ENCODE assay signal across 8 mouse cellular contexts in the genomic region with DNA sequence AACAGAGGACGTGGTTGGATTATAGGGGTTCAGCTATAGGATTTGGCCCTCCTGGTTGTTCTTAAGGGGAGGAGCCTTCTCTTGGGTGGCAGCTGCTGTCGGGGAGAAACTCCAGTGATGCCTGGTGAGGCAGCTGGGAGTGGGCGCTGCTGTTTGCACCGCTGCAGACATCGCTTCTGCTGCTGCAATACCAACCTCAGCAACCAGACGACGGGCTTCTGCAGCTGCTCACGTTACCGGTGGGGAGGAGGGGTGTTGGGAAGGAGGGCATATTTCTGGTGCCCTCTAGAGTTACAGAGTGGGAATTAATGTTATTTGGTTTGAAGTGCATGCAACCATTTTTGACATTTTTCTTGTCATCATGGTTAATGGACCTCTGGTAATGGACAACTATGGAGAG. TPM values are rescaled to one million over a fixed set of nuclear protein-coding genes. Genes with fewer than 3 reads are reported as not detected.
DNase-seq lines count a peak whose midpoint lies in the region; ATAC-seq and TF ChIP-seq lines count a peak whose summit lies in the region.

No protein-coding gene starts in this region.

- intact Hi-C loops in left cerebral cortex, adult 2 months (cut with DNase I): loop anchor here (2.0 to 5.0 kb wide), 2 partner anchors 77 to 221 kb away; a partner anchor contains a TSS

- TF ChIP-seq CTCF in left cerebral cortex, adult 2 months (IDR thresholded peaks at IDR 0.05): peak; percentile 82

- H3K27me3 ChIP-seq in hindbrain, embryonic 16.5 days (replicated peaks; ENCODE audit: control insufficient read depth, insufficient read depth, low read length): no peaks in the 10 kb centered on the region

- WGBS in hindbrain, embryonic 16.5 days: under 1% methylated on average over 9 of the region's 9 CpGs
- 0% methylated on average over 9 of the region's 9 CpGs for WGBS in macrophage (ENCODE audit: missing documents)

- peak overlapping the region; percentile 84 for H3K4me3 ChIP-seq in hindbrain, embryonic 16.5 days (ENCODE audit: low read length)
- H3K4me3 ChIP-seq in left cerebral cortex, adult 2 months: peak overlapping the region; percentile 77
- peak overlapping the region; percentile 86 for H3K4me3 ChIP-seq in macrophage (ENCODE audit: inconsistent target)

- H3K36me3 ChIP-seq in hindbrain, embryonic 16.5 days (ENCODE audit: control insufficient read depth, insufficient read depth, low read length): 0 out of 2 replicates have a peak, but pooled peaks cover 6% of the 10 kb centered on the region
- H3K36me3 ChIP-seq in macrophage (ENCODE audit: inconsistent target): peaks cover 7% of the 10 kb centered on the region; the same call in 1 of the 2 replicates

- ATAC-seq in hindbrain, embryonic 16.5 days: no peak

- peak overlapping the region; percentile 95 for H3K9ac ChIP-seq in hindbrain, embryonic 16.5 days (ENCODE audit: low read depth, low read length)

- H3K4me2 ChIP-seq in hindbrain, embryonic 16.5 days (ENCODE audit: low read length): peak overlapping the region; percentile 79

- peaks cover 18% of the 10 kb centered on the region for H3K4me1 ChIP-seq in hindbrain, embryonic 16.5 days (ENCODE audit: control insufficient read depth, insufficient read depth, low read depth, low read length)

- peak; percentile 87 for DNase-seq in R1 (ENCODE audit: low read depth, low spot score)
- DNase-seq in cerebellum, postnatal 25 days: peak; percentile 48 to 66
- DNase-seq in frontal cortex, postnatal 36 days (ENCODE audit: low spot score in 2 of 2): peak; percentile 67 to 70
- peak; percentile 44 to 71 for DNase-seq in left cerebral cortex, adult 2 months (ENCODE audit: extremely low spot score in 1 of 2, low spot score in 2 of 2)
- peak; percentile 58 for DNase-seq in retina, postnatal 7 days (ENCODE audit: low read depth, low spot score)
- DNase-seq in urinary bladder, adult 2 months (ENCODE audit: low spot score): peak; percentile 24

- peak overlapping the region; percentile 99 for H3K27ac ChIP-seq in hindbrain, embryonic 16.5 days (ENCODE audit: low read depth, low read length)
- peak overlapping the region; percentile 96 for H3K27ac ChIP-seq in left cerebral cortex, adult 2 months
- H3K27ac ChIP-seq in macrophage: peak overlapping the region; percentile 68

- peaks cover 56% of the 10 kb centered on the region for H3K79me2 ChIP-seq in macrophage (ENCODE audit: inconsistent target)

- H3K9me3 ChIP-seq in hindbrain, embryonic 16.5 days (ENCODE audit: control insufficient read depth, low read length): no peaks in the 10 kb centered on the region

RNA-seq across cellular contexts. Expression of a gene that starts 1.4 kb away (rescaled TPM):
- 44.9 and 54.4 TPM in 2 replicates for polyA plus RNA-seq in hindbrain, embryonic 16.5 days (2015; fragmentation: Nextera tagmentation; extraction: Ambion mirVana)
- 10 to 100 TPM; 91.5 to 93.8 TPM for total RNA-seq in left cerebral cortex, adult 2 months (2021)
- 100 to 1,000 TPM in 20 of 26 experiments, 10 to 100 TPM in 6; 64.0 to 199 (median 135) TPM for total RNA-seq in macrophage (2018; cell fraction: chromatin; rRNA removed)
- total RNA-seq in macrophage (2018; cell fraction: cytosol; rRNA removed): 10 to 100 TPM; 12.1 to 32.2 (median 20.3) TPM
- total RNA-seq in macrophage (2018; cell fraction: nucleus; rRNA removed): 100 to 1,000 TPM in 5 of 26 experiments, 10 to 100 TPM in 21; 22.0 to 124 (median 65.2) TPM
- 17.9 to 26.5 TPM (median 24.2 TPM) in 3 replicates for polyA plus RNA-seq in macrophage (2018)
- polyA plus RNA-seq in urinary bladder, adult 2 months (2012; rRNA removed): 31.5 and 35.1 TPM in 2 replicates

Comparison
In these comparisons a context has a peak if more than half of its experiments do, and no peak if none do; other contexts are left out.
1. DNase-seq: peak in every context shown above with its lines; median percentile 87 in R1; 68 in frontal cortex, postnatal 36 days; 58 in retina, postnatal 7 days; 58 in left cerebral cortex, adult 2 months; 57 in cerebellum, postnatal 25 days; 24 in urinary bladder, adult 2 months.